Mouse (Mus musculus): ENCODE data around the gene Map2k5. TPM values are rescaled to one million over a fixed set of nuclear protein-coding genes. Genes with fewer than 3 reads are reported as not detected.

Gene Map2k5
- polyA plus RNA-seq, 1 experiment from 2014 or later, result 33.9 TPM

GRCm38 (mm10) chr9:63148410-63149371 lies 229.0 kb downstream of the Map2k5 start, which contains the start of gene Skor1:
Gene Skor1, minus strand, starts transcription at chr9:63148961.
- Histone ChIP-seq H3K36me3 (ENCODE audit: poor library complexity, severe bottlenecking) (no peaks in the 10 kb centered on the region), H3K27me3 (peaks cover 100% of the 10 kb centered on the region), H3K4me2 (peak within 1 kb of the TSS; percentile 71), H3K27ac (no peak within 1 kb of the TSS), H3K9ac (peak within 1 kb of the TSS; percentile 45), H3K9me3 (replicated peaks) (peaks cover 5% of the 10 kb centered on the region; the same call in 1 of the 2 replicates), H3K4me3 (peak within 1 kb of the TSS; percentile 42), H3K4me1 (peaks cover 52% of the 10 kb centered on the region)
- ATAC-seq, result no peak
- 1% methylated on average over 43 of the region's 108 CpGs for WGBS

GRCm38 (mm10) chr9:63147786-63148409 lies 229.8 kb downstream of the Map2k5 start:
- peaks cover 100% of the 10 kb centered on the region for H3K27me3 ChIP-seq
- WGBS, result 1% methylated on average over 14 of the region's 14 CpGs
- H3K4me2 ChIP-seq, result peak overlapping the region; percentile 71; the same call in 1 of the 2 replicates
- H3K4me1 ChIP-seq, result peaks cover 52% of the 10 kb centered on the region
- H3K4me3 ChIP-seq, result peak overlapping the region; percentile 42; the same call in 1 of the 2 replicates
- no peak for ATAC-seq
- H3K9me3 ChIP-seq (replicated peaks), result no peaks in the 10 kb centered on the region
- no peak overlapping the region for H3K27ac ChIP-seq
- H3K36me3 ChIP-seq (ENCODE audit: poor library complexity, severe bottlenecking), result no peaks in the 10 kb centered on the region
- no peak overlapping the region for H3K9ac ChIP-seq

- Histone ChIP-seq H3K36me3 (ENCODE audit: poor library complexity, severe bottlenecking) (no peaks in the 10 kb centered on the region), H3K4me3 (peak overlapping the region; percentile 21; the same call in 1 of the 2 replicates), H3K27ac (no peak overlapping the region), H3K4me2 (no peak overlapping the region), H3K9me3 (replicated peaks) (no peaks in the 10 kb centered on the region), H3K27me3 (peaks cover 100% of the 10 kb centered on the region), H3K9ac (no peak overlapping the region), H3K4me1 (peaks cover 57% of the 10 kb centered on the region)
- ATAC-seq, result no peak
- WGBS, result under 1% methylated on average over 9 of the region's 9 CpGs
Measured at GRCm38 (mm10) chr9:63147296-63147695, 230.4 kb downstream of the Map2k5 start.

DNA sequence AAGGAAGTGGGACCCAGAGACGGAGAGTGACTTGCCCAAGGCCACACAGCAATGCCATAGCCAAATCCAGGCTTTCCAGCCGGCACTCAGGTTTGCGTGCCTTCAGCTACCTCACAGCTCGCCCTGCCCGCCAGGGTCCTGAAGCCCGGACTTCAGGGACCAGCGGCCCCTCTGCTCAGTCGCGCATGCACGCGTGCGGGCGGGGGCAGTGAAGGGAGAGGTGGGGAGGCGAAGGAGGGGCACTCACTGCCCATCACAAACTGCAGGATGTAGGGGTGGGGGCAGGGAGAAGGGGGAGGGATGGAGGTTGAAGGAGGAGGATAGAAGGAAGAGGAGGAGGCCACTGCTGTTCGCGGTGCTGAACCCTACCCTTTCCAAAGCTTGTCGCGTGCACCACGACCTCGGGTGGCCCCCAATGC lies 230.8 kb downstream of the Map2k5 start:
- under 1% methylated on average over 19 of the region's 20 CpGs for WGBS
- H3K9ac ChIP-seq, result no peak overlapping the region
- no peak overlapping the region for H3K27ac ChIP-seq
- H3K9me3 ChIP-seq (replicated peaks), result no peaks in the 10 kb centered on the region
- H3K4me1 ChIP-seq, result peaks cover 59% of the 10 kb centered on the region
- H3K4me2 ChIP-seq, result peak overlapping the region; percentile 43
- H3K4me3 ChIP-seq, result peak overlapping the region; percentile 21
- H3K27me3 ChIP-seq, result peaks cover 100% of the 10 kb centered on the region
- no peaks in the 10 kb centered on the region for H3K36me3 ChIP-seq (ENCODE audit: poor library complexity, severe bottlenecking)
- no peak for ATAC-seq

- Histone ChIP-seq H3K4me3 (peak overlapping the region; percentile 21), H3K36me3 (ENCODE audit: poor library complexity, severe bottlenecking) (no peaks in the 10 kb centered on the region), H3K9ac (no peak overlapping the region), H3K27me3 (peaks cover 100% of the 10 kb centered on the region), H3K4me2 (peak overlapping the region; percentile 43), H3K9me3 (replicated peaks) (no peaks in the 10 kb centered on the region), H3K27ac (no peak overlapping the region), H3K4me1 (peaks cover 57% of the 10 kb centered on the region)
- ATAC-seq, result no peak
- WGBS, result under 1% methylated on average over 46 of the region's 46 CpGs
Measured at GRCm38 (mm10) chr9:63146126-63146855, 231.4 kb downstream of the Map2k5 start.

GRCm38 (mm10) chr9:63145249-63146125 lies 232.2 kb downstream of the Map2k5 start:
- H3K27ac ChIP-seq, result no peak overlapping the region

DNA sequence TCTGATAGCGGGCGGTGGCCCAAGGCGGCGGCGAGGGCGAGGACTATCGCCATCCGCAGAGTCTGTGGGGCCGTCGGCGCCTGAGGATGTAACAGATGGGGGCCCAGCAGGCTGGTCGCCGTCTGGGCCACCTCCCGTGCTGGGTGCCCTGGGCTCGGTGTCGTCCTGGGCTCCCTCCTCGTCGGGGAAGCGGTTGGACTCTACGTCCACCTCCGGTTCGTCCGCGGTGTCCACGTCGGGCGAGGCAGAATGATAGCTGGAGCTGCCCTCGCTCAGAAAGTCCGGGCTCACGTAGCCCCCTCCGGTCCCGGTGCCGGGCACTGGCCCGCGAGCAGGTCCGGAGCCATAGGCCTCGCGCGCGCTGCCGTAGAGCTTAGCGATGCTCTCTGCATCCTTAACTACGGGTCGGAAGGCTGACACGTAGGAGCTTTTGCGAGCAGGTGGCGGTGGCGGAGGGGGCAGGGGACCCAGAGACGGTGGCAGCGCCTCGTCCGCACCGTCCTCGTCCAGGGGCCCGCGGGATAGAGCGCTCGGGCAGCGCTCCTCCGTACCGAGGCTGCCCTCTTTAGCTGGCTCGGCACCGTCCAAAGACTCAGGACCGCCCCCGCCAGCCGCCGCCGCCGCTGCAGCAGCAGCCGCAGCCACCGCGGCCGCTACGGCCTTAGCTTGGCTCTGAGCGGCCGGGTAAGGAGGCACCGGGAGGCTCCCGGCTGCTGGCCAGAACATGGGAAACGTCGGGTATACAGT lies 233.0 kb downstream of the Map2k5 start:
- Histone ChIP-seq H3K4me1 (peaks cover 51% of the 10 kb centered on the region), H3K27ac (no peak overlapping the region), H3K27me3 (peaks cover 100% of the 10 kb centered on the region), H3K4me2 (peak overlapping the region; percentile 43), H3K9me3 (replicated peaks) (no peaks in the 10 kb centered on the region), H3K4me3 (peak overlapping the region; percentile 21), H3K9ac (no peak overlapping the region), H3K36me3 (ENCODE audit: poor library complexity, severe bottlenecking) (no peaks in the 10 kb centered on the region)
- ATAC-seq, result no peak
- under 1% methylated on average over 75 of the region's 80 CpGs for WGBS

More at GRCm38 (mm10) chr9:63145249-63146125, 232.2 kb downstream of the Map2k5 start:
- Histone ChIP-seq H3K9ac (no peak overlapping the region), H3K4me3 (peak overlapping the region; percentile 21), H3K4me1 (peaks cover 51% of the 10 kb centered on the region), H3K27me3 (peaks cover 100% of the 10 kb centered on the region), H3K4me2 (peak overlapping the region; percentile 43), H3K9me3 (replicated peaks) (no peaks in the 10 kb centered on the region), H3K36me3 (ENCODE audit: poor library complexity, severe bottlenecking) (no peaks in the 10 kb centered on the region)
- 1% methylated on average over 72 of the region's 73 CpGs for WGBS
- ATAC-seq, result no peak

DNA sequence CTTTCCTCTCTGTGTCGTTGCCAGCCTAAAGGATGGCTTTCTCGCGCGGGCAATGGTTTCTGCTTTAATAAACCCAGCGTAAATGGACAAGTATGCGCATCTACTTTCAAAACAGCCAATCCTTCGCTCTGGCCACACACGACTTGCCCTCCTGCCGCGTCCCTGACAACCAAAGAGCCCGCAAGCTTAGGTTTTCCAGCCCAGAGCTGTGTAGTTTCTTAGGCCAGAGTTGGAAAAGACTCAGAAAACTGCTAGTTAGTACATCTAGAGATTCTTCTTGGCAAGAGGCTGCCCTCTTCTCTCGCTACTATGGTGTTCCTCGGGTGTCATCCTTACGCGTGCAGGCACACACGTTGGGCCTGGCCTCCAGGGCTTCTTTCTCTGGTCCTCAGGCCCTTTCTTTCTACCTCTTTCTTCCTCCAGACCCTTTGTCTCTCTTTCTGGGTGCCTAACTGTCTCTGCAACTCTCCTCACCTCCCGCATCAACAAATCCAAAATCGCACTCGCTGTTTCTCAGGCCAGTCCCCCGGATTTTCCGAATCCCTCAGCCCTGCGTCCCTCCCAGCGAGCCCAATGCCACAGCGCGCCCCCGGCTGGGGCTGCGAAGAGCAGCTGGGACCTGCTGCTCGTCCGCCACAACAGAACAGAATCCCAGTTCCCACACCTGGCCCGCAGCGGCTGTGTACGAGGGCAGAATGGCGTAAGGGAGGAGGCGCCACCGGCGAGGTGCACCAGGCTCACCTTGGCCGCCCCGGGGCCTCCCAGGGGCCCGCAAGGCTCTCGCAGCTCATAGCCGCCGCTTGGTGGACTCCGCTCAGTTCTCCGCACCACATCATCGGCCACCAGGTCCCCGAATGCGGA lies 233.8 kb downstream of the Map2k5 start:
- Histone ChIP-seq H3K4me1 (peaks cover 45% of the 10 kb centered on the region), H3K9ac (no peak overlapping the region), H3K9me3 (replicated peaks) (no peaks in the 10 kb centered on the region), H3K27ac (no peak overlapping the region), H3K4me3 (peak overlapping the region; percentile 21), H3K4me2 (peak overlapping the region; percentile 43), H3K27me3 (peaks cover 100% of the 10 kb centered on the region), H3K36me3 (ENCODE audit: poor library complexity, severe bottlenecking) (no peaks in the 10 kb centered on the region)
- WGBS, result under 1% methylated on average over 47 of the region's 47 CpGs
- no peak for ATAC-seq

DNA sequence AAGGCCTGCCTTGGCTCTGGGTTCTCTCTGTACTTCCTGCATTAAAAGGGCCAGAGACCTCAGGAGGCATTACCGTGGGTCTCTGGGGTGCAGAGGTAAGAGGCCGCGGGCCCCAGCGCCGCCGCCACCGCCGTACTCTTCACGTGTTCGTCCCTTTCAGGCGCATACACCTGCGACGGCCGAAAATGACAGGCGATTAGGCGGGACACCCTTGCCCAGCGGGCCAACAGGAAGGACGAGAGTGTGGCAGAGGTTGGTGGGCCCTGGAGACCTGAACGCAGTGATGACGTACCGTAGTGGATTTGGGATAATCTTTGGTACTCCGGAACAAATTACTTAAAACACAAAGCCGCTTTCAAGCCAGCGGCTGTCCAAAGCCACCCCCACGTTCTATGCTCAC lies 234.5 kb downstream of the Map2k5 start:
- Histone ChIP-seq H3K9ac (no peak overlapping the region), H3K4me2 (0 out of 2 replicates have a peak overlapping the region, but pooled peaks have one; percentile 43), H3K4me3 (0 out of 2 replicates have a peak overlapping the region, but pooled peaks have one; percentile 12), H3K27ac (no peak overlapping the region), H3K36me3 (ENCODE audit: poor library complexity, severe bottlenecking) (no peaks in the 10 kb centered on the region), H3K27me3 (peaks cover 100% of the 10 kb centered on the region), H3K4me1 (peaks cover 46% of the 10 kb centered on the region), H3K9me3 (replicated peaks) (no peaks in the 10 kb centered on the region)
- no peak for ATAC-seq
- WGBS, result under 1% methylated on average over 25 of the region's 25 CpGs

All from forebrain, embryonic 13.5 days (tissue).